Mouse (Mus musculus): ENCODE data around the gene Nrde2.

DNA sequence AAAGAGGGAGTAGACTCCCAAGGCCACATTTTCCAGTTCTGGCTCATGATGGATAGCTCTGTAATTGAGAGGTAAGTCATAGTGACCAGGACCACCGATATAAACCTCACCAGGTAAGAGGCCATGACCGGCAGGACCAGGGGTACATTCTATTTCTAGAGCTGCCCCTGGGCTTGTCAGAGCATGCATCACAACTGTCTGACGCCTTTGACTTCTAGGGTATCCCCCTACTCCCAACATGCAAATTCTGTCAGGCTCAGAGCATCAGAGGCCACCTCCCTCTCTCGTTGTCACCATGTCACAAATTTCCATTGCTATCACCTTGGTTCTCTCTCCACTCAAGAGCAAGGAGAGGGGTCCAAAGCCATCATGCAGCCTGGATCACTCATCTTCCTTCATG lies 68.7 kb downstream of the Nrde2 start:
- no peak for TF ChIP-seq CTCF (IDR thresholded peaks at IDR 0.05; ENCODE audit: borderline replicate concordance, insufficient read depth, low read depth, low read length)
- TF ChIP-seq POLR2A (IDR thresholded peaks at IDR 0.05; ENCODE audit: borderline replicate concordance, insufficient read depth, low read length): no peak

Data from cerebellum, adult 2 months (tissue).